Mouse (Mus musculus) cerebellum, postnatal 14 days (tissue): Measurements from ENCODE around the gene 4930407I10Rik.

ENCODE experiments used
- DNase-seq, 2 experiments: peaks; one replicate each; pipeline ENCODE4 v3.0.0; 2021; ENCODE audit warnings: mixed read lengths in 2 of 2

The 4930407I10Rik gene

GRCm38 (mm10) chr15:82063909-82064308 lies 5.0 kb downstream of the 4930407I10Rik start:
- DNase-seq: no peak

- peak; percentile 91 to 92 for DNase-seq
Observed at GRCm38 (mm10) chr15:82065511-82065910, 6.6 kb downstream of the 4930407I10Rik start.

GRCm38 (mm10) chr15:82069898-82070297 lies 10.9 kb downstream of the 4930407I10Rik start, which contains the start of gene Mei1:
Gene Mei1 (plus strand): TSS chr15:82069996.
- peak in 1 of 2 experiments; percentile 24 for DNase-seq

GRCm38 (mm10) chr15:82071816-82072469 lies 13.0 kb downstream of the 4930407I10Rik start:
- DNase-seq: no peak

GRCm38 (mm10) chr15:82073490-82073889 lies 14.5 kb downstream of the 4930407I10Rik start:
- no peak for DNase-seq

- peak in 1 of 2 experiments; percentile 18 for DNase-seq
Observed at GRCm38 (mm10) chr15:82079883-82080282, 20.9 kb downstream of the 4930407I10Rik start.

- peak; percentile 68 to 80 for DNase-seq
Observed at GRCm38 (mm10) chr15:82081161-82081560, 22.2 kb downstream of the 4930407I10Rik start.

GRCm38 (mm10) chr15:82085606-82086005 lies 26.7 kb downstream of the 4930407I10Rik start:
- no peak for DNase-seq

- no peak for DNase-seq
Observed at GRCm38 (mm10) chr15:82086131-82086530, 27.2 kb downstream of the 4930407I10Rik start.

GRCm38 (mm10) chr15:82087266-82087665 lies 28.3 kb downstream of the 4930407I10Rik start:
- DNase-seq: peak in 1 of 2 experiments; percentile 52

GRCm38 (mm10) chr15:82091061-82091460 lies 32.1 kb downstream of the 4930407I10Rik start:
- no peak for DNase-seq

GRCm38 (mm10) chr15:82106953-82107555 lies 48.1 kb downstream of the 4930407I10Rik start:
- DNase-seq: peak; percentile 79 to 90
